Mouse (Mus musculus) liver, embryonic 14.5 days (tissue): ENCODE measurements at regions not wholly inside any gene's neighbourhood (a gene's known extent, or its start where the extent isn't known, plus 50 kb on each side); places are given as distances from the start of the nearest gene placed in this dataset.

Experiments used
- ATAC-seq: fragments of 200-750 bp; cut with Nextera tagmentation; 2 replicates; pipeline ENCODE4 v1.8.0; 2017; ENCODE audit warnings: moderate number of reproducible peaks, mild to moderate bottlenecking, moderate library complexity; ENCODE audit not compliant: insufficient read depth
- DNase-seq, 3 experiments: peaks; one replicate each; pipeline ENCODE4 v3.0.0-alpha.2; 2012 to 2013; ENCODE audit warnings: low read depth in 3 of 3, low spot score in 3 of 3
- H3K27ac ChIP-seq: fragments of 300-500 bp; sonication (generic); 2 replicates; pipeline ENCODE4 v1.5.1; 2014; ENCODE audit warnings: moderate library complexity, mild to moderate bottlenecking, control low read depth, inconsistent platforms
- H3K27me3 ChIP-seq: fragments of 300-500 bp; sonication (generic); 2 replicates; pipeline ENCODE4 v1.6.1; 2014; ENCODE audit warnings: mild to moderate bottlenecking, low read length, moderate library complexity; ENCODE audit not compliant: control insufficient read depth, insufficient read depth
- H3K36me3 ChIP-seq: fragments of 300-500 bp; sonication (generic); replicated peaks from 2 replicates; pipeline ENCODE4 v1.6.1; 2014; ENCODE audit warnings: low read depth; ENCODE audit not compliant: control insufficient read depth, insufficient read depth
- H3K4me1 ChIP-seq, 2 experiments: fragments of 200-500 bp in 1 of 2; fragments of 300-500 bp in 1 of 2; sonication (generic) in 1 of 2; replicated peaks; 2 replicates each; pipeline ENCODE4 v1.6.1; 2012 to 2014; ENCODE audit warnings: antibody characterized with exemption in 1 of 2, inconsistent platforms in 1 of 2, low read length in 1 of 2; ENCODE audit not compliant: control insufficient read depth in 2 of 2, insufficient read depth in 2 of 2
- H3K4me2 ChIP-seq: fragments of 300-500 bp; sonication (generic); 2 replicates; pipeline ENCODE4 v1.6.1; 2014; ENCODE audit warnings: low read depth, mild to moderate bottlenecking, control low read depth, moderate library complexity
- H3K4me3 ChIP-seq, 2 experiments: fragments of 200-500 bp in 1 of 2; fragments of 300-500 bp in 1 of 2; sonication (generic) in 1 of 2; 2 replicates each; pipeline ENCODE4 v1.5.1; 2012 to 2014; ENCODE audit warnings: low read depth in 2 of 2, low read length in 2 of 2, mild to moderate bottlenecking in 2 of 2, control low read depth in 1 of 2, inconsistent platforms in 1 of 2, moderate library complexity in 1 of 2; ENCODE audit not compliant: insufficient read depth in 1 of 2
- H3K9ac ChIP-seq: fragments of 300-500 bp; sonication (generic); replicated peaks from 2 replicates; pipeline ENCODE4 v1.6.1; 2014; ENCODE audit warnings: mild to moderate bottlenecking, control low read depth, moderate library complexity
- H3K9me3 ChIP-seq: fragments of 300-500 bp; sonication (generic); 2 replicates; pipeline ENCODE4 v1.6.1; 2016; ENCODE audit warnings: low read length, mixed read lengths; ENCODE audit not compliant: control insufficient read depth
- CTCF ChIP-seq: IDR thresholded peaks from 2 replicates; pipeline ENCODE4 v1.5.1; 2016; ENCODE audit warnings: antibody characterized with exemption, low read depth, control low read depth
- EP300 ChIP-seq: IDR thresholded peaks from 2 replicates; pipeline ENCODE4 v1.6.1; 2016; ENCODE audit warnings: antibody characterized with exemption, low read depth
- WGBS: fragments of 180-500 bp; shearing (Covaris S2); extraction: QIAGEN DNeasy Blood & Tissue Kit; methylation state at CpG from one replicate; pipeline ENCODE4 v1.1.7; 2014; ENCODE audit not compliant: insufficient replicate concordance; 5-methylcytosine and 5-hydroxymethylcytosine counted together

GRCm38 (mm10) chr6:16314305-16315010 lies 583.8 kb downstream of the Tfec start:
- TF ChIP-seq EP300 = no peak
- no peak for TF ChIP-seq CTCF
- no peak for DNase-seq
- no peak for ATAC-seq
- Histone ChIP-seq H3K27ac (no peak overlapping the region), H3K9ac (no peak overlapping the region), H3K4me1 (no peaks in the 10 kb centered on the region), H3K27me3 (no peaks in the 10 kb centered on the region; the same call in 1 of the 2 replicates), H3K36me3 (no peaks in the 10 kb centered on the region), H3K4me3 (no peak overlapping the region), H3K4me2 (no peak overlapping the region), H3K9me3 (no peaks in the 10 kb centered on the region)
- WGBS = 82% methylated on average over 15 of the region's 15 CpGs

GRCm38 (mm10) chr6:16312915-16313314 lies 585.3 kb downstream of the Tfec start:
- Histone ChIP-seq H3K4me3 (no peak overlapping the region), H3K36me3 (no peaks in the 10 kb centered on the region), H3K27ac (no peak overlapping the region), H3K9me3 (no peaks in the 10 kb centered on the region), H3K4me2 (no peak overlapping the region), H3K9ac (no peak overlapping the region), H3K4me1 (no peaks in the 10 kb centered on the region), H3K27me3 (no peaks in the 10 kb centered on the region; the same call in 1 of the 2 replicates)
- no peak for ATAC-seq
- TF ChIP-seq EP300 (no peak), CTCF (no peak)
- 42% methylated on average over 1 of the region's 1 CpGs for WGBS
- DNase-seq = no peak

- Histone ChIP-seq H3K4me1 (no peaks in the 10 kb centered on the region), H3K27ac (no peak overlapping the region), H3K4me3 (no peak overlapping the region), H3K4me2 (no peak overlapping the region), H3K27me3 (no peaks in the 10 kb centered on the region), H3K9ac (no peak overlapping the region), H3K9me3 (no peaks in the 10 kb centered on the region), H3K36me3 (no peaks in the 10 kb centered on the region)
- DNase-seq (no peak), ATAC-seq (no peak)
- TF ChIP-seq CTCF (no peak), EP300 (no peak)
- 50% methylated on average over 8 of the region's 8 CpGs for WGBS
Measured at GRCm38 (mm10) chr6:16283328-16284072, 563.0 kb downstream of the Mdfic start.

GRCm38 (mm10) chr6:16281938-16282337 lies 561.5 kb downstream of the Mdfic start:
- H3K4me2 ChIP-seq = no peak overlapping the region
- no peak for TF ChIP-seq EP300
- TF ChIP-seq CTCF = no peak

More at GRCm38 (mm10) chr6:16281938-16282337, 561.5 kb downstream of the Mdfic start:
- H3K9me3 ChIP-seq = no peaks in the 10 kb centered on the region
- WGBS = 56% methylated on average over 6 of the region's 6 CpGs
- H3K27me3 ChIP-seq = no peaks in the 10 kb centered on the region
- no peaks in the 10 kb centered on the region for H3K4me1 ChIP-seq
- ATAC-seq = no peak
- no peaks in the 10 kb centered on the region for H3K36me3 ChIP-seq
- DNase-seq = no peak
- no peak overlapping the region for H3K9ac ChIP-seq
- no peak overlapping the region for H3K27ac ChIP-seq
- no peak overlapping the region for H3K4me3 ChIP-seq
